Mouse (Mus musculus): ENCODE results near the gene Gm3512. TPM values are rescaled to one million over a fixed set of nuclear protein-coding genes. Genes with fewer than 3 reads are reported as not detected.
"Not testable (repeated sequence)": the region's sequence is repeated elsewhere in the genome, so short reads cannot be mapped to it uniquely, and the experiment has no call there.

Gm3512 gene
- polyA plus RNA-seq (2015; fragmentation: Nextera tagmentation; extraction: Ambion mirVana) = 2.8 and 3.1 TPM in 2 replicates

DNA sequence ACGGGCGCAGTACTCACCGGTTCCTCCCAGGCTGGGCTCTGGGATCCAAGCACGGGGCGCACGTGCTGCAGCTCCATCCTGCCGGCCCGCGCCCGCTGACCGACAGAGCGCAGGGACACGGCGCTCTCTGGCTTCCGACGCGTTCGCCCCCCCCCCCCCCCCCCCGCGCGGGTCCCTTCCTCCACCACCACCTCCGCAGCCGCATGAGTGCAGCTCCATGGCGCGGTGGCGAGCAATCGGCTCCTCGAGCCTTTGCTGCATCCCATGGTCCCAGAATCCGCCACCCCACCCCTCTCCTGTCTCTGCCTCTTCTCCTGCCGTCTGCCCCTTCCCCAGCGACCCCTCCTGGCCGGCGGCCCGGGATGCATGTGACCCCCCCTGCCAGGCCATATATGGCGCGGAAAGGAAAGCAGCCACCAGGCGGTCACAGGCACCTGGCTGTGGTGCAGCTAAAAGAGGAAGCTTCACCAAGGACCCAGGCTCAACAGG is at the start of gene Gm3512:
TSS of gene Gm3512 (minus strand) at position 51 of the 489 bp plus-strand sequence.
- H3K9ac ChIP-seq (ENCODE audit: low read length); H3K4me1 ChIP-seq (replicated peaks; ENCODE audit: control insufficient read depth, insufficient read depth, low read length); H3K9me3 ChIP-seq (ENCODE audit: control insufficient read depth, low read length); H3K27ac ChIP-seq (ENCODE audit: low read length); H3K4me2 ChIP-seq (ENCODE audit: low read depth, low read length); H3K27me3 ChIP-seq (ENCODE audit: control insufficient read depth, insufficient read depth, low read depth, low read length); H3K36me3 ChIP-seq (ENCODE audit: control insufficient read depth, insufficient read depth, low read length); H3K4me3 ChIP-seq (ENCODE audit: low read length); ATAC-seq (ENCODE audit: low read depth): not testable (repeated sequence)
- WGBS = no CpG with 5 or more reads among the region's 37 CpGs

DNA sequence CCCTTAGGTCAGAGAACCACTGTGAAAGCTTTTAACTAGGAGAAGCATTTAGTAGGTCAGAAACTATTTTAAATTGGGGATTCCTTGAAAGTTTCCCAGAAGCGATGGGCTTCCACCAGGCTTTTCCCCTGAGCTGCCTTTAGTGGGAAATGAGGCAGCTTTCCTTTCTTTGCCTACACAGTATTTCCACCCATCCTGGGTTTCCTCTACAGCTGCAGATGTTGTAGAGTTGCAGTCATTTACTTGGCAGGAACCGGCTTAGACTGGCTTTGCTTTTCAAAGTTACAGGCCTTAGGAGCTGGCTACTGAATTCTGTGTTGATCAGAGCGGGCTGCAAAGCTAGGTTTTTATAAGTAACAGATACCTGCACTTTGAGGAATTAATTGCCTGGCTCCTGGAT is 25.7 kb upstream of the Gm3512 start:
- not testable (repeated sequence) for H3K4me3 ChIP-seq (ENCODE audit: low read length); H3K27ac ChIP-seq (ENCODE audit: low read length); H3K4me2 ChIP-seq (ENCODE audit: low read depth, low read length); H3K27me3 ChIP-seq (ENCODE audit: control insufficient read depth, insufficient read depth, low read depth, low read length); H3K9me3 ChIP-seq (ENCODE audit: control insufficient read depth, low read length); ATAC-seq (ENCODE audit: low read depth); H3K9ac ChIP-seq (ENCODE audit: low read length); H3K36me3 ChIP-seq (ENCODE audit: control insufficient read depth, insufficient read depth, low read length); H3K4me1 ChIP-seq (replicated peaks; ENCODE audit: control insufficient read depth, insufficient read depth, low read length)
- 78% methylated on average over 2 of the region's 3 CpGs for WGBS

GRCm38 (mm10) chr14:7194440-7194839 is 20.1 kb upstream of the Gm3512 start, which contains the start of gene Gm16434:
Gene Gm16434 (minus strand): TSS chr14:7194540.
- H3K27me3 ChIP-seq (ENCODE audit: control insufficient read depth, insufficient read depth, low read depth, low read length); H3K4me2 ChIP-seq (ENCODE audit: low read depth, low read length); H3K4me3 ChIP-seq (ENCODE audit: low read length); H3K27ac ChIP-seq (ENCODE audit: low read length); H3K4me1 ChIP-seq (replicated peaks; ENCODE audit: control insufficient read depth, insufficient read depth, low read length); ATAC-seq (ENCODE audit: low read depth); H3K36me3 ChIP-seq (ENCODE audit: control insufficient read depth, insufficient read depth, low read length); H3K9ac ChIP-seq (ENCODE audit: low read length); H3K9me3 ChIP-seq (ENCODE audit: control insufficient read depth, low read length): not testable (repeated sequence)
- WGBS = no CpG with 5 or more reads among the region's 2 CpGs

GRCm38 (mm10) chr14:7125312-7125711 is 49.0 kb downstream of the Gm3512 start, which contains the start of gene Gm6676:
Gene Gm6676 (minus strand): TSS chr14:7125412.
- H3K27me3 ChIP-seq (ENCODE audit: control insufficient read depth, insufficient read depth, low read depth, low read length); H3K4me2 ChIP-seq (ENCODE audit: low read depth, low read length); ATAC-seq (ENCODE audit: low read depth); H3K9me3 ChIP-seq (ENCODE audit: control insufficient read depth, low read length); H3K4me1 ChIP-seq (replicated peaks; ENCODE audit: control insufficient read depth, insufficient read depth, low read length); H3K4me3 ChIP-seq (ENCODE audit: low read length); H3K27ac ChIP-seq (ENCODE audit: low read length); H3K36me3 ChIP-seq (ENCODE audit: control insufficient read depth, insufficient read depth, low read length); H3K9ac ChIP-seq (ENCODE audit: low read length): not testable (repeated sequence)
- no CpG with 5 or more reads among the region's 2 CpGs for WGBS

DNA sequence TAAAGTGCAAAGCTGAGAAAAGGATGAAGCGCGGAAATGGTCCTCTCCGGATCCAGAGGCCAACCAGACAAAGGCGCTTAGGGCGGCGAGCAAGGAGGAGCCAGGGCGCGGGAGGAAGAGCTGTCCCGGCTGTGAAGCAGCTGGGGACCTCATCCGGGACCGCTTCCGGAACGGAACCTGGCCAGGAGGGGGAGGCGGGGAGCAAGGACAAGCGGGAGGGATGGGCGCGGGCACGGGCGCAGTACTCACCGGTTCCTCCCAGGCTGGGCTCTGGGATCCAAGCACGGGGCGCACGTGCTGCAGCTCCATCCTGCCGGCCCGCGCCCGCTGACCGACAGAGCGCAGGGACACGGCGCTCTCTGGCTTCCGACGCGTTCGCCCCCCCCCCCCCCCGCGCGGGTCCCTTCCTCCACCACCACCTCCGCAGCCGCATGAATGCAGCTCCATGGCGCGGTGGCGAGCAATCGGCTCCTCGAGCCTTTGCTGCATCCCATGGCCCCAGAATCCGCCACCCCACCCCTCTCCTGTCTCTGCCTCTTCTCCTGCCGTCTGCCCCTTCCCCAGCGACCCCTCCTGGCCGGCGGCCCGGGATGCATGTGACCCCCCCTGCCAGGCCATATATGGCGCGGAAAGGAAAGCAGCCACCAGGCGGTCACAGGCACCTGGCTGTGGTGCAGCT is 69.1 kb downstream of the Gm3512 start:
- Histone ChIP-seq H3K4me2 (ENCODE audit: low read depth, low read length) (peak overlapping the region; percentile 58), H3K9ac (ENCODE audit: low read length) (peak overlapping the region; percentile 59)

More for the DNA sequence above, 69.1 kb downstream of the Gm3512 start:
- WGBS = 0% methylated on average over 8 of the region's 54 CpGs
- H3K36me3 ChIP-seq (ENCODE audit: control insufficient read depth, insufficient read depth, low read length); H3K9me3 ChIP-seq (ENCODE audit: control insufficient read depth, low read length); ATAC-seq (ENCODE audit: low read depth); H3K27me3 ChIP-seq (ENCODE audit: control insufficient read depth, insufficient read depth, low read depth, low read length); H3K4me1 ChIP-seq (replicated peaks; ENCODE audit: control insufficient read depth, insufficient read depth, low read length): not testable (repeated sequence)
- Histone ChIP-seq H3K27ac (ENCODE audit: low read length) (peak overlapping the region; percentile 59; the same call in 1 of the 2 replicates), H3K4me3 (ENCODE audit: low read length) (peak overlapping the region; percentile 46)

Other genes with a start within 250 kb of the Gm3512 start
- not detected in 2 replicates for gene Gm6356, start 200.7 kb downstream of the Gm3512 start, polyA plus RNA-seq (2015; fragmentation: Nextera tagmentation; extraction: Ambion mirVana)
- gene Gm10406, start 147.1 kb downstream of the Gm3512 start, polyA plus RNA-seq (2015; fragmentation: Nextera tagmentation; extraction: Ambion mirVana) = 0.34 and 0.36 TPM in 2 replicates
- not detected in 2 replicates for gene Gm3685, start 129.6 kb downstream of the Gm3512 start, polyA plus RNA-seq (2015; fragmentation: Nextera tagmentation; extraction: Ambion mirVana)
- gene Gm3696, start 73.9 kb downstream of the Gm3512 start, polyA plus RNA-seq (2015; fragmentation: Nextera tagmentation; extraction: Ambion mirVana) = 0.39 and 0.79 TPM in 2 replicates
- gene Gm6676, start 49.1 kb downstream of the Gm3512 start, polyA plus RNA-seq (2015; fragmentation: Nextera tagmentation; extraction: Ambion mirVana) = not detected in 2 replicates
- not detected in 2 replicates for gene Gm16434, start 20.0 kb upstream of the Gm3512 start, polyA plus RNA-seq (2015; fragmentation: Nextera tagmentation; extraction: Ambion mirVana)
- gene Gm3727, start 90.2 kb upstream of the Gm3512 start, polyA plus RNA-seq (2015; fragmentation: Nextera tagmentation; extraction: Ambion mirVana) = not detected in 2 replicates
- 0.38 and 0.55 TPM in 2 replicates for gene Gm3739, start 140.5 kb upstream of the Gm3512 start, polyA plus RNA-seq (2015; fragmentation: Nextera tagmentation; extraction: Ambion mirVana)
- gene Gm5797, start 157.9 kb upstream of the Gm3512 start, polyA plus RNA-seq (2015; fragmentation: Nextera tagmentation; extraction: Ambion mirVana) = not detected in 2 replicates
- gene Gm8374, start 190.6 kb upstream of the Gm3512 start, polyA plus RNA-seq (2015; fragmentation: Nextera tagmentation; extraction: Ambion mirVana) = not detected in 2 replicates